In genomic region chr9:61670986-61671385, GRCm38 (mm10) we compare ENCODE assay signal across 24 mouse cellular contexts.
DNase-seq lines count a peak whose midpoint lies in the region; TF ChIP-seq lines count a peak whose summit lies in the region.
"Had no signal": no experiment of that assay in that cellular context is flagged by ENCODE, and none has a peak within 500 bp of the region (broad histone marks: within the 10 kb centered on the region; RNA-seq: fewer than 3 reads in every experiment).

No protein-coding gene starts in this region.

- H3K4me3 ChIP-seq in spleen, adult 2 months (ENCODE audit: extremely low read depth, insufficient read depth, insufficient read length): no peak overlapping the region
- peak overlapping the region; percentile 4 for H3K4me3 ChIP-seq in megakaryocyte, embryonic 14.5 days (replicated peaks)
- H3K4me3 ChIP-seq: heart, embryonic 13.5 days; liver, embryonic 12.5 days; midbrain, embryonic 12.5 days; neural tube, embryonic 15.5 days; stomach, embryonic 15.5 days had no signal

- H3K36me3 ChIP-seq in spleen, adult 2 months (ENCODE audit: control insufficient read depth, insufficient read depth, low read length): no peaks in the 10 kb centered on the region
- no peaks in the 10 kb centered on the region for H3K36me3 ChIP-seq in megakaryocyte, embryonic 14.5 days (replicated peaks; ENCODE audit: low read length)
- no peaks in the 10 kb centered on the region for H3K36me3 ChIP-seq in splenic B cell, adult 2 months (ENCODE audit: control insufficient read depth, insufficient read depth, low read length, poor library complexity, severe bottlenecking)
- H3K36me3 ChIP-seq: heart, embryonic 13.5 days; liver, embryonic 12.5 days; midbrain, embryonic 12.5 days; neural tube, embryonic 15.5 days; stomach, embryonic 15.5 days had no signal

- no peak for TF ChIP-seq POLR2A in spleen, adult 2 months (IDR thresholded peaks at IDR 0.05; ENCODE audit: low read depth, low read length)

- no peaks in the 10 kb centered on the region for H3K27me3 ChIP-seq in spleen, adult 2 months (ENCODE audit: control insufficient read depth, insufficient read depth, low read length)
- peaks cover 81% of the 10 kb centered on the region for H3K27me3 ChIP-seq in megakaryocyte, embryonic 14.5 days (replicated peaks)
- H3K27me3 ChIP-seq in splenic B cell, adult 2 months (ENCODE audit: control insufficient read depth, insufficient read depth, low read length, poor library complexity, severe bottlenecking): no peaks in the 10 kb centered on the region
- H3K27me3 ChIP-seq: stomach, embryonic 15.5 days had no signal

- 41% methylated on average over 4 of the region's 4 CpGs for WGBS in spleen, adult 2 months

- H3K4me1 ChIP-seq in spleen, adult 2 months (ENCODE audit: control insufficient read depth, insufficient read depth, insufficient read length): peaks cover 43% of the 10 kb centered on the region
- H3K4me1 ChIP-seq in megakaryocyte, embryonic 14.5 days: peaks cover 52% of the 10 kb centered on the region
- H3K4me1 ChIP-seq: midbrain, embryonic 12.5 days; neural tube, embryonic 15.5 days; stomach, embryonic 15.5 days had no signal

- peak overlapping the region; percentile 85 for H3K27ac ChIP-seq in spleen, adult 2 months (ENCODE audit: insufficient read depth, low read length)
- H3K27ac ChIP-seq: heart, embryonic 13.5 days; hindbrain, embryonic 14.5 days; liver, embryonic 12.5 days; midbrain, embryonic 12.5 days; neural tube, embryonic 15.5 days; stomach, embryonic 15.5 days had no signal

- DNase-seq in spleen, adult 2 months (ENCODE audit: low read depth in 1 of 2, low spot score in 2 of 2): no peak
- no peak for DNase-seq in spleen, postnatal 10 days (ENCODE audit: low spot score in 2 of 2)
- peak; percentile 34 for DNase-seq in T-cell, adult 2 months (ENCODE audit: low spot score)
- peak; percentile 58 for DNase-seq in splenic B cell, adult 2 months (ENCODE audit: low read depth, low spot score)
- no peak for DNase-seq in left cerebral cortex, postnatal 4 days
- DNase-seq in retina, embryonic 14.5 days (ENCODE audit: low spot score): no peak
- DNase-seq in left cerebral cortex, adult 9 months (ENCODE audit: low spot score in 2 of 2): no peak
- DNase-seq: adrenal gland, postnatal 10 days; cerebellum, adult 8-10 months; cerebellum, postnatal 25 days; heart, postnatal 10 days; kidney, adult 11 months; kidney, postnatal 14 days; layer of hippocampus, adult 9-11 months; liver, postnatal 0 days; lung, postnatal 10 days; right cerebral cortex, postnatal 4 days had no signal

- no peak for TF ChIP-seq CTCF in spleen, adult 2 months (IDR thresholded peaks at IDR 0.05; ENCODE audit: extremely low read depth, insufficient read depth, insufficient read length, insufficient replicate concordance)

- H3K9me3 ChIP-seq in megakaryocyte, embryonic 14.5 days: peaks cover 4% of the 10 kb centered on the region; the same call in 1 of the 2 replicates
- H3K9me3 ChIP-seq: heart, embryonic 13.5 days; liver, embryonic 12.5 days; midbrain, embryonic 12.5 days; neural tube, embryonic 15.5 days; stomach, embryonic 15.5 days had no signal

- intact Hi-C loops in left cerebral cortex, postnatal 4 days (cut with DNase I): no loop called here

Comparison
In these comparisons a context has a peak if more than half of its experiments do, and no peak if none do; other contexts are left out.
1. DNase-seq: peak in T-cell, adult 2 months (single experiment) and splenic B cell, adult 2 months (single experiment); none in spleen, adult 2 months (0 of 2), spleen, postnatal 10 days (0 of 2), left cerebral cortex, postnatal 4 days (single experiment), retina, embryonic 14.5 days (single experiment) and left cerebral cortex, adult 9 months (0 of 2).